Mouse (Mus musculus): ENCODE measurements around the gene Macrod2.
"Not testable (repeated sequence)": the region's sequence is repeated elsewhere in the genome, so short reads cannot be mapped to it uniquely, and the experiment has no call there.

Macrod2 gene

GRCm38 (mm10) chr2:140704146-140704545 lies 309.0 kb downstream of the Macrod2 start:
- no peak for DNase-seq

- no peak for DNase-seq
Observed at GRCm38 (mm10) chr2:140705278-140705677, 310.2 kb downstream of the Macrod2 start.

GRCm38 (mm10) chr2:140707550-140707949 lies 312.4 kb downstream of the Macrod2 start:
- no peak for DNase-seq

GRCm38 (mm10) chr2:140715822-140716221 lies 320.7 kb downstream of the Macrod2 start:
- no peak for DNase-seq

- DNase-seq = no peak
Observed at GRCm38 (mm10) chr2:140717407-140717806, 322.3 kb downstream of the Macrod2 start.

- DNase-seq = no peak
Observed at GRCm38 (mm10) chr2:140732616-140733183, 337.6 kb downstream of the Macrod2 start.

- no peak for DNase-seq
Observed at GRCm38 (mm10) chr2:140740511-140740910, 345.4 kb downstream of the Macrod2 start.

GRCm38 (mm10) chr2:140742954-140743353 lies 347.8 kb downstream of the Macrod2 start:
- DNase-seq = not testable (repeated sequence)

- no peak for DNase-seq
Observed at GRCm38 (mm10) chr2:140758881-140759280, 363.8 kb downstream of the Macrod2 start.

GRCm38 (mm10) chr2:140759732-140760131 lies 364.6 kb downstream of the Macrod2 start:
- DNase-seq = no peak

- DNase-seq = no peak
Observed at GRCm38 (mm10) chr2:140760137-140760536, 365.0 kb downstream of the Macrod2 start.

GRCm38 (mm10) chr2:140763076-140763891 lies 368.2 kb downstream of the Macrod2 start:
- no peak for DNase-seq

- DNase-seq = no peak
Observed at GRCm38 (mm10) chr2:140769473-140769872, 374.4 kb downstream of the Macrod2 start.

- DNase-seq = no peak
Observed at GRCm38 (mm10) chr2:140772825-140773224, 377.7 kb downstream of the Macrod2 start.

GRCm38 (mm10) chr2:140773456-140773855 lies 378.3 kb downstream of the Macrod2 start:
- DNase-seq = no peak

GRCm38 (mm10) chr2:140774808-140775370 lies 379.8 kb downstream of the Macrod2 start:
- no peak for DNase-seq

GRCm38 (mm10) chr2:140775448-140776101 lies 380.5 kb downstream of the Macrod2 start:
- DNase-seq = no peak

- no peak for DNase-seq
Observed at GRCm38 (mm10) chr2:140778212-140778611, 383.1 kb downstream of the Macrod2 start.

- no peak for DNase-seq
Observed at GRCm38 (mm10) chr2:140783041-140783440, 387.9 kb downstream of the Macrod2 start.

GRCm38 (mm10) chr2:140784626-140785025 lies 389.5 kb downstream of the Macrod2 start:
- no peak for DNase-seq

- DNase-seq = no peak
Observed at GRCm38 (mm10) chr2:140790363-140790762, 395.3 kb downstream of the Macrod2 start.

GRCm38 (mm10) chr2:140793886-140794608 lies 398.9 kb downstream of the Macrod2 start:
- DNase-seq = no peak

- no peak for DNase-seq
Observed at GRCm38 (mm10) chr2:140811693-140812092, 416.6 kb downstream of the Macrod2 start.
